Mouse (Mus musculus) liver, embryonic 15.5 days (tissue): ENCODE data around the gene Pcif1. TPM values are rescaled to one million over a fixed set of nuclear protein-coding genes. Genes with fewer than 3 reads are reported as not detected.

Experiments used
- polyA plus RNA-seq: library from polyadenylated mRNA; unstranded; fragments of >200 nt; fragmentation: Nextera tagmentation; extraction: Ambion mirVana; gene quantifications from 2 replicates; pipeline ENCODE4 v1.2.1, GENCODE M21; 2015

The Pcif1 gene
- polyA plus RNA-seq, 1 experiment from 2014 or later, result 40.7 TPM

Other genes with a start within 250 kb of the Pcif1 start
- not detected in 2 replicates for gene Wfdc16, start 240.5 kb upstream of the Pcif1 start, polyA plus RNA-seq
- not detected in 2 replicates for gene Wfdc10, start 223.3 kb upstream of the Pcif1 start, polyA plus RNA-seq
- gene Wfdc9, start 222.7 kb upstream of the Pcif1 start, polyA plus RNA-seq, result not detected in 2 replicates
- gene Wfdc11, start 205.2 kb upstream of the Pcif1 start, polyA plus RNA-seq, result not detected in 2 replicates
- not detected in 2 replicates for gene Wfdc13, start 194.2 kb upstream of the Pcif1 start, polyA plus RNA-seq
- gene Spint4, start 180.8 kb upstream of the Pcif1 start, polyA plus RNA-seq, result not detected in 2 replicates
- not detected in 2 replicates for gene Spint5, start 164.0 kb upstream of the Pcif1 start, polyA plus RNA-seq
- 2.3 and 2.4 TPM in 2 replicates for gene Wfdc3, start 133.4 kb upstream of the Pcif1 start, polyA plus RNA-seq
- gene Dnttip1, start 133.3 kb upstream of the Pcif1 start, polyA plus RNA-seq, result 40.5 and 41.1 TPM in 2 replicates
- gene Ube2c, start 109.4 kb upstream of the Pcif1 start, polyA plus RNA-seq, result 682 and 720 TPM in 2 replicates
- 27.2 and 51.1 TPM in 2 replicates for gene Tnnc2, start 99.3 kb upstream of the Pcif1 start, polyA plus RNA-seq
- gene Snx21, start 93.5 kb upstream of the Pcif1 start, polyA plus RNA-seq, result 5.6 and 7.9 TPM in 2 replicates
- gene Acot8, start 74.4 kb upstream of the Pcif1 start, polyA plus RNA-seq, result 20.3 and 21.3 TPM in 2 replicates
- gene Zswim3, start 74.2 kb upstream of the Pcif1 start, polyA plus RNA-seq, result 4.3 and 5.5 TPM in 2 replicates
- gene Zswim1, start 56.6 kb upstream of the Pcif1 start, polyA plus RNA-seq, result 4.4 TPM in 2 replicates
- gene Spata25, start 50.8 kb upstream of the Pcif1 start, polyA plus RNA-seq, result not detected in 2 replicates
- gene Ctsa, start 46.4 kb upstream of the Pcif1 start, polyA plus RNA-seq, result 75.4 and 81.1 TPM in 2 replicates
- 1.5 and 2.5 TPM in 2 replicates for gene Neurl2, start 45.8 kb upstream of the Pcif1 start, polyA plus RNA-seq
- 17.8 and 23.5 TPM in 2 replicates for gene Pltp, start 21.6 kb upstream of the Pcif1 start, polyA plus RNA-seq
- 5.9 and 6.9 TPM in 2 replicates for gene Zfp335, start 32.5 kb downstream of the Pcif1 start, polyA plus RNA-seq
- 5.9 and 10.2 TPM in 2 replicates for gene Mmp9, start 61.5 kb downstream of the Pcif1 start, polyA plus RNA-seq
- gene Slc12a5, start 81.5 kb downstream of the Pcif1 start, polyA plus RNA-seq, result 0.26 and 0.37 TPM in 2 replicates
- 14.2 and 14.5 TPM in 2 replicates for gene Ncoa5, start 155.6 kb downstream of the Pcif1 start, polyA plus RNA-seq
- gene Cd40, start 176.3 kb downstream of the Pcif1 start, polyA plus RNA-seq, result 2.8 and 3.5 TPM in 2 replicates
- gene 1700025C18Rik, start 211.4 kb downstream of the Pcif1 start, polyA plus RNA-seq, result not detected in 2 replicates